Mouse (Mus musculus): Measurements from ENCODE around the gene Ptcra.
"Not testable (repeated sequence)": the region's sequence is repeated elsewhere in the genome, so short reads cannot be mapped to it uniquely, and the experiment has no call there.

Gene Ptcra

GRCm38 (mm10) chr17:46763544-46763943, at the start of gene Ptcra:
Ptcra (minus strand) TSS chr17:46763712.
- no peak for DNase-seq (ENCODE audit: low spot score in 2 of 2)

- DNase-seq (ENCODE audit: low spot score in 2 of 2), result no peak
These were observed 48.9 kb upstream of the Ptcra start for GRCm38 (mm10) chr17:46812442-46812841.

- no peak for DNase-seq (ENCODE audit: low spot score in 2 of 2)
These were observed 47.2 kb upstream of the Ptcra start for GRCm38 (mm10) chr17:46810672-46811071.

- DNase-seq (ENCODE audit: low spot score in 2 of 2), result no peak
These were observed 45.8 kb upstream of the Ptcra start for GRCm38 (mm10) chr17:46809131-46809830.

GRCm38 (mm10) chr17:46808376-46808775, 44.9 kb upstream of the Ptcra start:
- no peak for DNase-seq (ENCODE audit: low spot score in 2 of 2)

GRCm38 (mm10) chr17:46801761-46802160, 38.2 kb upstream of the Ptcra start:
- DNase-seq (ENCODE audit: low spot score in 2 of 2), result no peak

GRCm38 (mm10) chr17:46799680-46800079, 36.2 kb upstream of the Ptcra start:
- DNase-seq (ENCODE audit: low spot score in 2 of 2), result no peak

GRCm38 (mm10) chr17:46797386-46797785, 33.9 kb upstream of the Ptcra start:
- DNase-seq (ENCODE audit: low spot score in 2 of 2), result no peak

GRCm38 (mm10) chr17:46796743-46797142, 33.2 kb upstream of the Ptcra start:
- DNase-seq (ENCODE audit: low spot score in 2 of 2), result no peak

GRCm38 (mm10) chr17:46792963-46793362, 29.5 kb upstream of the Ptcra start:
- DNase-seq (ENCODE audit: low spot score in 2 of 2), result no peak

- not testable (repeated sequence) for DNase-seq (ENCODE audit: low spot score in 2 of 2)
These were observed 24.5 kb upstream of the Ptcra start for GRCm38 (mm10) chr17:46787974-46788373.

- no peak for DNase-seq (ENCODE audit: low spot score in 2 of 2)
These were observed 23.4 kb upstream of the Ptcra start for GRCm38 (mm10) chr17:46786952-46787351.

- no peak for DNase-seq (ENCODE audit: low spot score in 2 of 2)
These were observed 19.7 kb upstream of the Ptcra start for GRCm38 (mm10) chr17:46783222-46783565.

- DNase-seq (ENCODE audit: low spot score in 2 of 2), result peak; percentile 82 to 87
These were observed 19.1 kb upstream of the Ptcra start, which contains the start of gene Rpl7l1 for GRCm38 (mm10) chr17:46782341-46783221. Rpl7l1 (minus strand) TSS chr17:46782672.

- no peak for DNase-seq (ENCODE audit: low spot score in 2 of 2)
These were observed 18.4 kb upstream of the Ptcra start for GRCm38 (mm10) chr17:46781876-46782275.

- no peak for DNase-seq (ENCODE audit: low spot score in 2 of 2)
These were observed 12.6 kb upstream of the Ptcra start for GRCm38 (mm10) chr17:46776087-46776486.

GRCm38 (mm10) chr17:46775070-46775469, 11.6 kb upstream of the Ptcra start:
- DNase-seq (ENCODE audit: low spot score in 2 of 2), result no peak

GRCm38 (mm10) chr17:46774131-46774472, 10.6 kb upstream of the Ptcra start:
- DNase-seq (ENCODE audit: low spot score in 2 of 2), result no peak

GRCm38 (mm10) chr17:46773278-46774130, 10.0 kb upstream of the Ptcra start:
- no peak for DNase-seq (ENCODE audit: low spot score in 2 of 2)

- DNase-seq (ENCODE audit: low spot score in 2 of 2), result peak; percentile 73 to 81
These were observed 9.1 kb upstream of the Ptcra start, which contains the start of gene 2310039H08Rik for GRCm38 (mm10) chr17:46772404-46773277. 2310039H08Rik (plus strand) TSS chr17:46772635.

- DNase-seq (ENCODE audit: low spot score in 2 of 2), result no peak
These were observed 8.5 kb upstream of the Ptcra start for GRCm38 (mm10) chr17:46772038-46772403.

Measured in right cerebral cortex, postnatal 36 days (tissue).